Mouse (Mus musculus): ENCODE data around the gene Cnot3. TPM values are rescaled to one million over a fixed set of nuclear protein-coding genes. Genes with fewer than 3 reads are reported as not detected.
"Not testable (repeated sequence)": the region's sequence is repeated elsewhere in the genome, so short reads cannot be mapped to it uniquely, and the experiment has no call there.

The Cnot3 gene
- polyA plus RNA-seq, 1 experiment = 53.8 TPM

- Histone ChIP-seq H3K36me3 (ENCODE audit: control insufficient read depth) (peaks cover 4% of the 10 kb centered on the region; the same call in 1 of the 2 replicates), H3K4me1 (ENCODE audit: control insufficient read depth) (peaks cover 41% of the 10 kb centered on the region), H3K27me3 (ENCODE audit: control insufficient read depth) (no peaks in the 10 kb centered on the region), H3K4me3 (replicated peaks) (peak within 1 kb of the TSS; percentile 84), H3K9me3 (ENCODE audit: control insufficient read depth, low read length) (no peaks in the 10 kb centered on the region)
- TF ChIP-seq TAL1 (IDR thresholded peaks at IDR 0.05; ENCODE audit: low read length) = no peak
Measured at GRCm38 (mm10) chr7:3692382-3692986, 47.4 kb downstream of the Cnot3 start, which contains the start of gene Tsen34. Gene Tsen34, plus strand, starts transcription at chr7:3692863.

GRCm38 (mm10) chr7:3692987-3693808 is 48.1 kb downstream of the Cnot3 start, which contains the start of gene Mboat7:
Gene Mboat7, minus strand, starts transcription at chr7:3693523.
- H3K36me3 ChIP-seq (ENCODE audit: control insufficient read depth) = peaks cover 4% of the 10 kb centered on the region; the same call in 1 of the 2 replicates
- no peaks in the 10 kb centered on the region for H3K27me3 ChIP-seq (ENCODE audit: control insufficient read depth)
- H3K9me3 ChIP-seq (ENCODE audit: control insufficient read depth, low read length) = no peaks in the 10 kb centered on the region
- H3K4me3 ChIP-seq (replicated peaks) = peak within 1 kb of the TSS; percentile 84
- TF ChIP-seq GATA1 (IDR thresholded peaks at IDR 0.05; ENCODE audit: low read length) (no peak), TAL1 (IDR thresholded peaks at IDR 0.05; ENCODE audit: low read length) (no peak)
- peaks cover 41% of the 10 kb centered on the region for H3K4me1 ChIP-seq (ENCODE audit: control insufficient read depth)

- no peaks in the 10 kb centered on the region for H3K9me3 ChIP-seq (ENCODE audit: control insufficient read depth, low read length)
- H3K4me3 ChIP-seq (replicated peaks) = peak overlapping the region; percentile 84
- H3K4me1 ChIP-seq (ENCODE audit: control insufficient read depth) = peaks cover 41% of the 10 kb centered on the region
- no peaks in the 10 kb centered on the region for H3K27me3 ChIP-seq (ENCODE audit: control insufficient read depth)
- H3K36me3 ChIP-seq (ENCODE audit: control insufficient read depth) = no peaks in the 10 kb centered on the region; the same call in 1 of the 2 replicates
- TF ChIP-seq GATA1 (IDR thresholded peaks at IDR 0.05; ENCODE audit: low read length) (no peak), TAL1 (IDR thresholded peaks at IDR 0.05; ENCODE audit: low read length) (no peak)
Measured at GRCm38 (mm10) chr7:3693809-3694075, 48.7 kb downstream of the Cnot3 start.

- Histone ChIP-seq H3K4me1 (ENCODE audit: control insufficient read depth) (peaks cover 41% of the 10 kb centered on the region), H3K36me3 (ENCODE audit: control insufficient read depth) (no peaks in the 10 kb centered on the region; the same call in 1 of the 2 replicates), H3K27me3 (ENCODE audit: control insufficient read depth) (no peaks in the 10 kb centered on the region), H3K4me3 (replicated peaks) (peak overlapping the region; percentile 84), H3K9me3 (ENCODE audit: control insufficient read depth, low read length) (no peaks in the 10 kb centered on the region)
- no peak for TF ChIP-seq TAL1 (IDR thresholded peaks at IDR 0.05; ENCODE audit: low read length)
- no peak for TF ChIP-seq GATA1 (IDR thresholded peaks at IDR 0.05; ENCODE audit: low read length)
Measured at GRCm38 (mm10) chr7:3694076-3694948, 49.2 kb downstream of the Cnot3 start.

- H3K9me3 ChIP-seq (ENCODE audit: control insufficient read depth, low read length); H3K36me3 ChIP-seq (ENCODE audit: control insufficient read depth); H3K27me3 ChIP-seq (ENCODE audit: control insufficient read depth): not testable (repeated sequence)
- H3K4me3 ChIP-seq (replicated peaks) = peak overlapping the region; percentile 84
- peaks cover 41% of the 10 kb centered on the region for H3K4me1 ChIP-seq (ENCODE audit: control insufficient read depth)
Measured at GRCm38 (mm10) chr7:3694949-3695305, 49.9 kb downstream of the Cnot3 start.

- H3K4me3 ChIP-seq (replicated peaks) = no peak overlapping the region
- H3K9me3 ChIP-seq (ENCODE audit: control insufficient read depth, low read length) = no peaks in the 10 kb centered on the region
- TF ChIP-seq TAL1 (IDR thresholded peaks at IDR 0.05; ENCODE audit: low read length) (no peak), GATA1 (IDR thresholded peaks at IDR 0.05; ENCODE audit: low read length) (no peak)
- H3K27me3 ChIP-seq (ENCODE audit: control insufficient read depth) = no peaks in the 10 kb centered on the region
- H3K4me1 ChIP-seq (ENCODE audit: control insufficient read depth) = peaks cover 17% of the 10 kb centered on the region
- H3K36me3 ChIP-seq (ENCODE audit: control insufficient read depth) = no peaks in the 10 kb centered on the region; the same call in 1 of the 2 replicates
Measured at GRCm38 (mm10) chr7:3698471-3698870, 53.4 kb downstream of the Cnot3 start.

GRCm38 (mm10) chr7:3703148-3703878 is 58.2 kb downstream of the Cnot3 start:
- Histone ChIP-seq H3K4me1 (ENCODE audit: control insufficient read depth) (peaks cover 29% of the 10 kb centered on the region), H3K27me3 (ENCODE audit: control insufficient read depth) (no peaks in the 10 kb centered on the region), H3K9me3 (ENCODE audit: control insufficient read depth, low read length) (no peaks in the 10 kb centered on the region), H3K36me3 (ENCODE audit: control insufficient read depth) (peaks cover 37% of the 10 kb centered on the region), H3K4me3 (replicated peaks) (peak overlapping the region; percentile 91)
- TF ChIP-seq TAL1 (IDR thresholded peaks at IDR 0.05; ENCODE audit: low read length) (no peak), GATA1 (IDR thresholded peaks at IDR 0.05; ENCODE audit: low read length) (no peak)

- Histone ChIP-seq H3K4me3 (replicated peaks) (peak within 1 kb of the TSS; percentile 91), H3K4me1 (ENCODE audit: control insufficient read depth) (peaks cover 29% of the 10 kb centered on the region), H3K36me3 (ENCODE audit: control insufficient read depth) (peaks cover 37% of the 10 kb centered on the region), H3K9me3 (ENCODE audit: control insufficient read depth, low read length) (no peaks in the 10 kb centered on the region), H3K27me3 (ENCODE audit: control insufficient read depth) (no peaks in the 10 kb centered on the region)
- TF ChIP-seq TAL1 (IDR thresholded peaks at IDR 0.05; ENCODE audit: low read length) (no peak), GATA1 (IDR thresholded peaks at IDR 0.05; ENCODE audit: low read length) (no peak)
Measured at GRCm38 (mm10) chr7:3703879-3704441, 58.9 kb downstream of the Cnot3 start, which contains the start of gene Rps9. Gene Rps9, plus strand, starts transcription at chr7:3703993.

Measured in erythroblast, embryonic 14.5 days (primary cell).